Mouse (Mus musculus): ENCODE measurements around the gene Rab19. TPM values are rescaled to one million over a fixed set of nuclear protein-coding genes. Genes with fewer than 3 reads are reported as not detected.
A peak's percentile ranks its signal among the peaks of the same experiment; 100 is the strongest.
"Not testable (repeated sequence)": the region's sequence is repeated elsewhere in the genome, so short reads cannot be mapped to it uniquely, and the experiment has no call there.

The Rab19 gene
- polyA plus RNA-seq, 1 experiment from 2014 or later, result 0.27 TPM

DNA sequence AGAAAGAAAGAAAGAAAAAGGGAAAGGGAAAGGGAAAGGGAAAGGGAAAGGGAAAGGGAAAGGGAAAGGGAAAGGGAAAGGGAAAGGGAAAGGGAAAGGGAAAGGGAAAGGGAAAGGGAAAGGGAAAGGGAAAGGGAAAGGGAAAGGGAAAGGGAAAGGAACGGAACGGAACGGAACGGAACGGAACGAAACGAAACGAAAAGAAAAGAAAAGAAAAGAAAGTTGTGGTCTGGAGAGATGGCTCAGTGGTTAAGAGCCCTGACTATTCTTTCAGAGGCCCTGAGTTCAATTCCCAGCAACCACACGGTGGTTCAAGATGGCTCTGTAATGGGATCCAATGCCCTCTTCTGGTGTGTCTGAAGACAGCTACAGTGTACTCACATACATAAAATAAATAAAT is 21.8 kb upstream of the Rab19 start:
- 90% methylated on average over 9 of the region's 9 CpGs for WGBS (ENCODE audit: insufficient replicate concordance)
- not testable (repeated sequence) for H3K4me3 ChIP-seq; H3K27me3 ChIP-seq (replicated peaks); ATAC-seq; H3K9ac ChIP-seq; H3K4me2 ChIP-seq; H3K27ac ChIP-seq; H3K9me3 ChIP-seq (replicated peaks); H3K4me1 ChIP-seq
- peaks cover 26% of the 10 kb centered on the region for H3K36me3 ChIP-seq

DNA sequence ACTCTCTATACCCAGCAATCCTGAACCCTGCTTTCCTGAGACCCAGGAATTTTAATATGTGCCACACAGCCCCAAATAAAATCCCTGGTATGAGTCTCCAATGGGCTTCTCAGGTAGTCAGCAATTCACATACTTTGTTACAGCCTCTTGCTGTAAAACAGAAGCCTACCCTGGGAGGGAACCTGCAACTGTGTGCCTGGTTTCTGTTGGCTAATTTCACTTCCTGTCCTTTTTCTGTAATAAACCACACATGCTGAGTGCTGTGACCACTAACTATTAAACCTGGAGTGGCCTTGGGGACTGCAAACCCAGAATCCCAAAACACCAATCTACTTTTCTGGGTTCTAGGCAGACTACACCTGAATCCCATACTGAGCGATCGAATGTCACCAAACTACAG is 18.3 kb upstream of the Rab19 start:
- H3K27me3 ChIP-seq (replicated peaks), result no peaks in the 10 kb centered on the region
- no peak for ATAC-seq
- no peaks in the 10 kb centered on the region for H3K9me3 ChIP-seq (replicated peaks)
- peaks cover 21% of the 10 kb centered on the region for H3K36me3 ChIP-seq
- H3K4me2 ChIP-seq, result no peak overlapping the region
- H3K27ac ChIP-seq, result no peak overlapping the region
- 85% methylated on average over 2 of the region's 2 CpGs for WGBS (ENCODE audit: insufficient replicate concordance)
- H3K9ac ChIP-seq, result no peak overlapping the region
- H3K4me1 ChIP-seq, result no peaks in the 10 kb centered on the region
- H3K4me3 ChIP-seq, result no peak overlapping the region

GRCm38 (mm10) chr6:39369631-39370030 is 11.3 kb upstream of the Rab19 start:
- Histone ChIP-seq H3K36me3 (peaks cover 9% of the 10 kb centered on the region; the same call in 1 of the 2 replicates), H3K27me3 (replicated peaks) (peaks cover 25% of the 10 kb centered on the region), H3K4me1 (peaks cover 10% of the 10 kb centered on the region; the same call in 1 of the 2 replicates), H3K9ac (no peak overlapping the region), H3K4me2 (no peak overlapping the region), H3K27ac (no peak overlapping the region), H3K9me3 (replicated peaks) (no peaks in the 10 kb centered on the region), H3K4me3 (no peak overlapping the region)
- ATAC-seq, result no peak
- WGBS (ENCODE audit: insufficient replicate concordance), result 75% methylated on average over 3 of the region's 3 CpGs

GRCm38 (mm10) chr6:39372042-39372441 is 8.9 kb upstream of the Rab19 start:
- no peaks in the 10 kb centered on the region for H3K9me3 ChIP-seq (replicated peaks)
- peaks cover 36% of the 10 kb centered on the region for H3K27me3 ChIP-seq (replicated peaks)
- no peak overlapping the region for H3K4me2 ChIP-seq
- ATAC-seq, result no peak
- H3K36me3 ChIP-seq, result no peaks in the 10 kb centered on the region
- H3K4me1 ChIP-seq, result peaks cover 22% of the 10 kb centered on the region
- no peak overlapping the region for H3K27ac ChIP-seq
- H3K9ac ChIP-seq, result no peak overlapping the region
- no peak overlapping the region for H3K4me3 ChIP-seq

- peaks cover 36% of the 10 kb centered on the region for H3K27me3 ChIP-seq (replicated peaks)
- H3K4me2 ChIP-seq, result no peak overlapping the region
- 6% methylated on average over 7 of the region's 7 CpGs for WGBS (ENCODE audit: insufficient replicate concordance)
- H3K36me3 ChIP-seq, result no peaks in the 10 kb centered on the region
- H3K9ac ChIP-seq, result no peak overlapping the region
- no peak overlapping the region for H3K4me3 ChIP-seq
- no peak for ATAC-seq
- H3K27ac ChIP-seq, result 0 out of 2 replicates have a peak overlapping the region, but pooled peaks have one; percentile 29
- no peaks in the 10 kb centered on the region for H3K9me3 ChIP-seq (replicated peaks)
- peaks cover 27% of the 10 kb centered on the region for H3K4me1 ChIP-seq
These were observed 8.2 kb upstream of the Rab19 start for GRCm38 (mm10) chr6:39372727-39373126.

DNA sequence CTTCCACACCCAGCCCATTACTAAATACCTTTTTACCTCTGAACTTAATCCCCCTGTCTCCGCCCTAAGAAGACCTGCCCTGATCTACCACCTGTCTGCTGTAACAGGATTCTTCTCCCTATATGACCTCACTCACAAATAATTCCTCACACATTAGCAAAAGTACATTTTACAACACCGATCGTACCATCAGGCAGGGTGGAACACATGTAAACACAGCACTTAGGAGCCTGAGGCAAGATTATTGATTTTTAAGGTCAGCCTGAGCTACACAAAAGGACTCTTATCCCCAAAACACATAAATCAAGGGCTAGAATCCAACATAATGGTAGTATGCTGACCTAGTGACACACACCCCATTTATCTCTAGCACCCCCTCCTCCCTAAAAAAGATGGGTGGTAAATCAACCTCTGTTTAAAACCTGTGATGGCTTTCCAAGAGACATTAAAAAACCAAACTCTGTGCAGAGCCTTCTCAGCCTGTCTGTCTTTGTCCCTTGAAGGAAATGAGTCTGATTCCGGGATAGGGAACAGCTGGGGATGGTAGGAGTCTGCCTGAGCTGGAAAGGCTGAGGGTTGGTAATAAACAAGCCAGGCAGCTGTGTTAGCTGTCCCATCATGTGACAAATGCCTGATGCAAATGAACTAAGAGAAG is 7.5 kb upstream of the Rab19 start:
- 66% methylated on average over 4 of the region's 4 CpGs for WGBS (ENCODE audit: insufficient replicate concordance)
- Histone ChIP-seq H3K9me3 (replicated peaks) (no peaks in the 10 kb centered on the region), H3K4me3 (no peak overlapping the region), H3K9ac (no peak overlapping the region), H3K27ac (no peak overlapping the region), H3K4me1 (peaks cover 29% of the 10 kb centered on the region), H3K4me2 (no peak overlapping the region), H3K27me3 (replicated peaks) (peaks cover 38% of the 10 kb centered on the region), H3K36me3 (no peaks in the 10 kb centered on the region)
- ATAC-seq, result no peak

DNA sequence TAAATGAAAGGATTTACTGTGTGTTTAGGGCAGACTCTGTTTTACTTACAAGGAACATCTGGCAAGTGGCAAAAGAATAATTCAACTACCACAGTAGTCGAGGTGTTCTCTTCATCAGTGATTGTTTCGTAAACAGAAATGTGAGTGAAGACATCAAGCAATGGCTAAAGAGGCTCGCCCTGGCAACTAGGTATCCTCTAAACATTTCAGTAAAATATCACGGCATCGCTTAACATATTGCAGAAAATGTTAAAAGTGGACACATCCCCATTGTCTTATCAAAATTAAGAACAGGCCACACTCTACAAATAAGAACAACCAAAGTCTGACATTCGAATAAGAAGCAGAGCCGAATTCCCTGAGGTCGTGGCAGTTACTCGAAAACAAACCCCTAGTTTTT is 4.2 kb upstream of the Rab19 start:
- H3K27ac ChIP-seq, result 0 out of 2 replicates have a peak overlapping the region, but pooled peaks have one; percentile 37
- H3K4me3 ChIP-seq, result peak overlapping the region; percentile 88
- peak overlapping the region; percentile 99 for H3K4me2 ChIP-seq
- H3K4me1 ChIP-seq, result peaks cover 41% of the 10 kb centered on the region
- H3K9ac ChIP-seq, result peak overlapping the region; percentile 91
- ATAC-seq, result no peak
- 26% methylated on average over 9 of the region's 9 CpGs for WGBS (ENCODE audit: insufficient replicate concordance)
- H3K9me3 ChIP-seq (replicated peaks), result no peaks in the 10 kb centered on the region
- H3K27me3 ChIP-seq (replicated peaks), result peaks cover 65% of the 10 kb centered on the region
- H3K36me3 ChIP-seq, result no peaks in the 10 kb centered on the region

- Histone ChIP-seq H3K36me3 (no peaks in the 10 kb centered on the region), H3K27me3 (replicated peaks) (peaks cover 70% of the 10 kb centered on the region), H3K4me2 (peak within 1 kb of the TSS; percentile 99), H3K4me1 (peaks cover 41% of the 10 kb centered on the region), H3K27ac (0 out of 2 replicates have a peak within 1 kb of the TSS, but pooled peaks have one; percentile 37), H3K9ac (peak within 1 kb of the TSS; percentile 91), H3K4me3 (peak within 1 kb of the TSS; percentile 88), H3K9me3 (replicated peaks) (no peaks in the 10 kb centered on the region)
- under 1% methylated on average over 43 of the region's 43 CpGs for WGBS (ENCODE audit: insufficient replicate concordance)
- ATAC-seq, result peak; percentile 87
These were observed 3.6 kb upstream of the Rab19 start, which contains the start of gene Slc37a3 for GRCm38 (mm10) chr6:39377311-39377827. Slc37a3 (minus strand) TSS chr6:39377675.

DNA sequence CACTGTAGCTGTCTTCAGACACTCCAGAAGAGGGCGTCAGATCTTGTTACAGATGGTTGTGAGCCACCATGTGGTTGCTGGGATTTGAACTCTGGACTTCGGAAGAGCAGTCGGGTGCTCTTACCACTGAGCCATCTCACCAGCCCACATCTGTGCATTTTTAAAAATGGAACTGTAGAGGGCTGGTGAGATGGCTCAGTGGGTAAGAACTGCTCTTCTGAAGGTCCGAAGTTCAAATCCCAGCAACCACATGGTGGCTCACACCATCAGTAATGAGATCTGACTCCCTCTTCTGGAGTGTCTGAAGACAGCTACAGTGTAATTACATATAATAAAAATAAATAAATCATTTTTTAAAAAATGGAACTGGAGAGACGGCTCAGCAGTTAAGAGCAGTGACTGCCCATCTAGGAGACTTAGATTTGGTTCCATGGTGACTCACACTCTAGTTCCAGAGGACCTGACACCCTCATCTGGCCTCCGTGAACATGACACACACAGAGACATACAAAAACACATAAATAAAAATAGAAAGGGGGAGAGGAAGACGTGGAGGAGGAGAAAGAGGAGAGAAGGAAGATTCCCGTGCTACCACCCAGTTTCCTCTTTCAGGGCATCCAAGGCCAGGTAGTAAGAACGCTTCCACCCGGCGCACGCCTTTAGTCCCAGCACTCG is 2.7 kb upstream of the Rab19 start:
- H3K4me2 ChIP-seq; H3K9me3 ChIP-seq (replicated peaks); H3K36me3 ChIP-seq; H3K4me3 ChIP-seq; H3K27ac ChIP-seq; H3K9ac ChIP-seq: not testable (repeated sequence)
- ATAC-seq, result 0 out of 2 replicates have a peak, but pooled peaks have one; percentile 6
- H3K4me1 ChIP-seq, result peaks cover 32% of the 10 kb centered on the region
- WGBS (ENCODE audit: insufficient replicate concordance), result 60% methylated on average over 13 of the region's 13 CpGs
- peaks cover 71% of the 10 kb centered on the region for H3K27me3 ChIP-seq (replicated peaks)

DNA sequence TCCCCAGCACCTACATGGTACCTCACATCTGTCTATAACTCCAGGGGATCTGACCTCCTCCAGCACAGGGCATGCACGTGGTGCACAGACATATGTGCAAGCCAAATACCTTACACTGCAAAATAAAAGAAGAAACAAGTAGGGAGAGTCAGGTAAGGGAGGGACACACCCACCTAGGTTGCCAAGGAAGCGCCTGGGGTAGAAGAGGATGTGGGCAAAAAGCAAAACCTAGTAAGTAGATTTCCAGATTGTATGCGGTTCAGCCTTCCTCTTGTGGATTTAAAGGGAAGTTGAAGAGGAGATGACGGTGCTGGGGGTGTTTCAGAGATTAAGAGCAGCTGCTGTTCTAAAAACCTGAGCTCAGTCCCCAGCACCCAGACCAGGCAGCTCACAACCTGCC is 1.8 kb upstream of the Rab19 start:
- WGBS (ENCODE audit: insufficient replicate concordance), result 15% methylated on average over 4 of the region's 4 CpGs
- Histone ChIP-seq H3K4me2 (no peak overlapping the region), H3K27ac (no peak overlapping the region), H3K9ac (no peak overlapping the region), H3K9me3 (replicated peaks) (no peaks in the 10 kb centered on the region), H3K27me3 (replicated peaks) (peaks cover 72% of the 10 kb centered on the region), H3K36me3 (no peaks in the 10 kb centered on the region), H3K4me1 (peaks cover 31% of the 10 kb centered on the region), H3K4me3 (no peak overlapping the region)
- no peak for ATAC-seq

GRCm38 (mm10) chr6:39379749-39380148 is 1.2 kb upstream of the Rab19 start:
- H3K36me3 ChIP-seq, result no peaks in the 10 kb centered on the region
- H3K27me3 ChIP-seq (replicated peaks), result peaks cover 70% of the 10 kb centered on the region
- no peak for ATAC-seq
- no peak overlapping the region for H3K4me3 ChIP-seq
- WGBS (ENCODE audit: insufficient replicate concordance), result 29% methylated on average over 8 of the region's 8 CpGs
- no peak overlapping the region for H3K4me2 ChIP-seq
- H3K4me1 ChIP-seq, result peaks cover 31% of the 10 kb centered on the region
- H3K9me3 ChIP-seq (replicated peaks), result no peaks in the 10 kb centered on the region
- no peak overlapping the region for H3K27ac ChIP-seq
- H3K9ac ChIP-seq, result no peak overlapping the region

DNA sequence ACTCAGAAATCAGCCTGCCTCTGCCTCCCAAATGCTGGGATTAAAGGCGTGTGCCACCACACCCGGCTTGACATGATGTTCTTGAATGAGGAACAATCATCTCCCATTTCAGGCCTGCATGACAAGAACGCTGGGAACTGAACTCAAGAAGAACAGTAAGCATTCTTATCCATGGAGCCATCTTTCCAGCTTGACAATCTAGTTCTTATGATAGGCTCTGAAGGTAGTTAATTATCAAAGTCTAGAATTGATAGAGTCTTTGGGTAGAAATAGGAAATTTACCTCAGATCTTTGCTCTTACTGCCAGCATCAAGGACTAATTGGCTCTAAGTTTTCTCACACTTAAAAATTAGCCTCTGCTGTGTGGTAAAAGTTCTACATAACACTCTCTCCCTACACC is 699 bp upstream of the Rab19 start:
- Histone ChIP-seq H3K4me3 (no peak overlapping the region), H3K9me3 (replicated peaks) (no peaks in the 10 kb centered on the region), H3K4me1 (peaks cover 31% of the 10 kb centered on the region), H3K27ac (no peak overlapping the region), H3K9ac (no peak overlapping the region), H3K27me3 (replicated peaks) (peaks cover 73% of the 10 kb centered on the region), H3K4me2 (no peak overlapping the region), H3K36me3 (no peaks in the 10 kb centered on the region)
- ATAC-seq, result no peak
- WGBS (ENCODE audit: insufficient replicate concordance), result 40% methylated on average over 3 of the region's 3 CpGs
